Mouse (Mus musculus) embryonic facial prominence, embryonic 14.5 days (tissue): ENCODE results near the gene Lrrfip2. TPM values are rescaled to one million over a fixed set of nuclear protein-coding genes. Genes with fewer than 3 reads are reported as not detected.

Experiments used
- ATAC-seq: fragments of 200-750 bp; cut with Nextera tagmentation; 2 replicates; pipeline ENCODE4 v1.8.0; 2017; ENCODE audit warnings: low read depth, moderate number of reproducible peaks, moderate TSS enrichment
- DNase-seq: peaks from one replicate; pipeline ENCODE4 v3.0.0-alpha.2; 2015; ENCODE audit warnings: low spot score
- H3K27ac ChIP-seq: fragments of 300-500 bp; sonication (generic); replicated peaks from 2 replicates; pipeline ENCODE4 v1.5.1; 2014; ENCODE audit warnings: low read depth, mild to moderate bottlenecking, low read length, moderate library complexity
- H3K27me3 ChIP-seq: fragments of 300-500 bp; sonication (generic); replicated peaks from 2 replicates; pipeline ENCODE4 v1.6.1; 2014; ENCODE audit warnings: low read length; ENCODE audit not compliant: control insufficient read depth, insufficient read depth
- H3K36me3 ChIP-seq: fragments of 300-500 bp; sonication (generic); 2 replicates; pipeline ENCODE4 v1.6.1; 2014; ENCODE audit warnings: low read length, mixed read lengths; ENCODE audit not compliant: control insufficient read depth, insufficient read depth
- H3K4me1 ChIP-seq: fragments of 300-500 bp; sonication (generic); 2 replicates; pipeline ENCODE4 v1.6.1; 2014; ENCODE audit warnings: antibody characterized with exemption, low read length; ENCODE audit not compliant: control insufficient read depth, insufficient read depth
- H3K4me2 ChIP-seq: fragments of 300-500 bp; sonication (generic); 2 replicates; pipeline ENCODE4 v1.6.1; 2014; ENCODE audit warnings: low read depth, mild to moderate bottlenecking, low read length, moderate library complexity, mixed read lengths
- H3K4me3 ChIP-seq: fragments of 300-500 bp; sonication (generic); 2 replicates; pipeline ENCODE4 v1.5.1; 2014; ENCODE audit warnings: low read depth, mild to moderate bottlenecking, low read length
- H3K9ac ChIP-seq: fragments of 300-500 bp; sonication (generic); 2 replicates; pipeline ENCODE4 v1.6.1; 2014; ENCODE audit warnings: low read depth, mild to moderate bottlenecking, low read length, moderate library complexity, mixed read lengths
- H3K9me3 ChIP-seq: fragments of 300-500 bp; sonication (generic); 2 replicates; pipeline ENCODE4 v1.6.1; 2016; ENCODE audit warnings: low read length; ENCODE audit not compliant: control insufficient read depth
- WGBS: fragments of 180-500 bp; shearing (Covaris S2); extraction: QIAGEN DNeasy Blood & Tissue Kit; methylation state at CpG from one replicate; pipeline ENCODE4 v1.1.7; 2014; 5-methylcytosine and 5-hydroxymethylcytosine counted together
- polyA plus RNA-seq: library from polyadenylated mRNA; unstranded; fragments of >200 nt; fragmentation: Nextera tagmentation; extraction: Ambion mirVana; gene quantifications from 2 replicates; pipeline ENCODE4 v1.2.1, GENCODE M21; 2014

Lrrfip2 gene
- polyA plus RNA-seq, 1 experiment from 2014 or later = 39.2 TPM

DNA sequence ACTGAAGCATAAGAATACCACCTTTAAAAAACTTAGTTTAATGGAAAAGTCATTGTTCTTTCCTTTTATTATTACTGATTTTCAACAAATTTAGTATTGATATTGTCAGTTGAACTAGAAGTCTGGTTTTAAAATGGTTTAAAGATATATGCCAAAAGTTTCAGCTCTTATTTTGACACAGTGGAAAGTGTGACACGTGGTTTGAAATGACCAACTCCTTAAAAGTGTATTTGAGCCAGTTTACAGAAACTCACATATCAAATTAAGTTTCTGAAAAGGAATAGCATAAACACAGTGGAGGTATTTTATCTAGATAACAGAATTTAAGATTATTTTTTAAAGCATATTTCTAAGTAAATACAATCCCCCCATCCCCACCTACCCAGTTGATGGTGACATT, 156.6 kb downstream of the Lrrfip2 start:
- H3K9me3 ChIP-seq = no peaks in the 10 kb centered on the region
- H3K4me1 ChIP-seq = peaks cover 43% of the 10 kb centered on the region
- 83% methylated on average over 1 of the region's 1 CpGs for WGBS
- no peak overlapping the region for H3K27ac ChIP-seq
- DNase-seq = no peak
- H3K9ac ChIP-seq = 0 out of 2 replicates have a peak overlapping the region, but pooled peaks have one; percentile 25
- H3K27me3 ChIP-seq = no peaks in the 10 kb centered on the region
- peaks cover 47% of the 10 kb centered on the region for H3K36me3 ChIP-seq
- no peak for ATAC-seq
- peak overlapping the region; percentile 70 for H3K4me2 ChIP-seq
- H3K4me3 ChIP-seq = peak overlapping the region; percentile 13

DNA sequence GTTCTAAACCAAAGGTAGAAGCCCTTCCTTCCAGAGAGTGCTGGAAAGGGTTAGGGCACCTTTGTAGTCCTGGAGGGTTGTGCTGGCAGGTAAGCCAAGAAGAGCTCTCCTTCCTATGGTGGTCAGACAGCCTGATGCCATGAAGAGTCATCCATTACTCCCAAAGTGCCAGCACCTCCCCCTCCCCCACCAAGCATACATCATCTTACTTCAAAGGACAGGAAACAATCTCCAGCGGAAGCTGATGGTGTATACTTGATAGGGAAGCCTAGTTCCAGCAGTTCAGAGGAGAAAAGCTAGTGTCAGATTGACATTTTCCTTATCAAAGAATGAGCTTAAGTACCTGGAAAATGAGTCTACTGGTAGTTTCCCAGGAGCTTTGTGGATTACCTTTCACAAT, 157.8 kb downstream of the Lrrfip2 start:
- H3K27me3 ChIP-seq = no peaks in the 10 kb centered on the region
- 0 out of 2 replicates have a peak overlapping the region, but pooled peaks have one; percentile 25 for H3K9ac ChIP-seq
- peak overlapping the region; percentile 70 for H3K4me2 ChIP-seq
- H3K9me3 ChIP-seq = no peaks in the 10 kb centered on the region
- peak overlapping the region; percentile 13; the same call in 1 of the 2 replicates for H3K4me3 ChIP-seq
- ATAC-seq = no peak
- H3K27ac ChIP-seq = no peak overlapping the region
- H3K36me3 ChIP-seq = peaks cover 54% of the 10 kb centered on the region
- DNase-seq = no peak
- H3K4me1 ChIP-seq = peaks cover 42% of the 10 kb centered on the region
- WGBS = 29% methylated on average over 1 of the region's 1 CpGs

Other genes starting within 250 kb of the Lrrfip2 start
- gene Als2cl, start 237.7 kb upstream of the Lrrfip2 start, polyA plus RNA-seq = 3.0 and 3.4 TPM in 2 replicates
- 0.85 and 1.3 TPM in 2 replicates for gene Tmie, start 237.5 kb upstream of the Lrrfip2 start, polyA plus RNA-seq
- not detected in 2 replicates for gene Fam240a, start 200.7 kb upstream of the Lrrfip2 start, polyA plus RNA-seq
- 0.62 and 0.63 TPM in 2 replicates for gene Tdgf1, start 171.4 kb upstream of the Lrrfip2 start, polyA plus RNA-seq
- gene Lrrc2, start 166.0 kb upstream of the Lrrfip2 start, polyA plus RNA-seq = 0.21 and 0.28 TPM in 2 replicates
- 0.21 and 0.35 TPM in 2 replicates for gene Rtp3, start 127.0 kb upstream of the Lrrfip2 start, polyA plus RNA-seq
- 3.0 and 4.2 TPM in 2 replicates for gene Ltf, start 98.3 kb upstream of the Lrrfip2 start, polyA plus RNA-seq
- gene Ccrl2, start 60.1 kb upstream of the Lrrfip2 start, polyA plus RNA-seq = 0.35 and 0.97 TPM in 2 replicates
- gene Mlh1, start 154.2 kb downstream of the Lrrfip2 start, polyA plus RNA-seq = 33.6 and 34.2 TPM in 2 replicates
- 47.0 and 48.2 TPM in 2 replicates for gene Epm2aip1, start 154.3 kb downstream of the Lrrfip2 start, polyA plus RNA-seq
- gene Trank1, start 194.1 kb downstream of the Lrrfip2 start, polyA plus RNA-seq = 0.79 and 0.92 TPM in 2 replicates